Mouse (Mus musculus) testis, postnatal 14 days (tissue): Measurements from ENCODE around the gene Zfp493.
A peak's percentile ranks its signal among the peaks of the same experiment; 100 is the strongest.
"Not testable (repeated sequence)": the region's sequence is repeated elsewhere in the genome, so short reads cannot be mapped to it uniquely, and the experiment has no call there.

Source experiments
- DNase-seq: peaks from one replicate; pipeline ENCODE4 v3.0.0; 2021; ENCODE audit warnings: low spot score

The Zfp493 gene

GRCm38 (mm10) chr13:67779265-67780221, at the start of gene Zfp493:
TSS of gene Zfp493 (plus strand) at chr13:67779693.
- peak; percentile 55 for DNase-seq

- not testable (repeated sequence) for DNase-seq
These were observed 45.1 kb upstream of the Zfp493 start for GRCm38 (mm10) chr13:67734391-67734790.

GRCm38 (mm10) chr13:67742941-67743340, 36.6 kb upstream of the Zfp493 start:
- no peak for DNase-seq

- DNase-seq: no peak
These were observed 35.6 kb upstream of the Zfp493 start for GRCm38 (mm10) chr13:67743896-67744295.

- DNase-seq: peak; percentile 44
These were observed 24.9 kb upstream of the Zfp493 start, which contains the start of gene Zfp85 for GRCm38 (mm10) chr13:67754333-67755306. TSS of gene Zfp85 (minus strand) at chr13:67755228.

- no peak for DNase-seq
These were observed 23.7 kb upstream of the Zfp493 start for GRCm38 (mm10) chr13:67755761-67756160.

GRCm38 (mm10) chr13:67759966-67760365, 19.5 kb upstream of the Zfp493 start:
- no peak for DNase-seq

- no peak for DNase-seq
These were observed 16.3 kb upstream of the Zfp493 start for GRCm38 (mm10) chr13:67763031-67763768.

- no peak for DNase-seq
These were observed 12.5 kb downstream of the Zfp493 start for GRCm38 (mm10) chr13:67791921-67792455.

- no peak for DNase-seq
These were observed 19.1 kb downstream of the Zfp493 start for GRCm38 (mm10) chr13:67798618-67799017.

- not testable (repeated sequence) for DNase-seq
These were observed 19.7 kb downstream of the Zfp493 start for GRCm38 (mm10) chr13:67799151-67799550.

- DNase-seq: no peak
These were observed 32.2 kb downstream of the Zfp493 start for GRCm38 (mm10) chr13:67811651-67812210.

GRCm38 (mm10) chr13:67812961-67813709, 33.6 kb downstream of the Zfp493 start:
- DNase-seq: no peak

GRCm38 (mm10) chr13:67813710-67814660, 34.5 kb downstream of the Zfp493 start, which contains the start of gene Zfp273:
TSS of gene Zfp273 (plus strand) at chr13:67813740.
- DNase-seq: peak; percentile 61

GRCm38 (mm10) chr13:67818636-67819035, 39.1 kb downstream of the Zfp493 start:
- DNase-seq: no peak

- peak; percentile 19 for DNase-seq
These were observed 51.4 kb downstream of the Zfp493 start, which contains the start of gene Gm10037 for GRCm38 (mm10) chr13:67830911-67831336. TSS of gene Gm10037 (plus strand) at chr13:67831106.

GRCm38 (mm10) chr13:67833137-67833536, 53.6 kb downstream of the Zfp493 start:
- not testable (repeated sequence) for DNase-seq
